Mouse (Mus musculus) thymus, postnatal 4 days (tissue): ENCODE results near the gene Fndc8.
A peak's percentile ranks its signal among the peaks of the same experiment; 100 is the strongest.
"Not testable (repeated sequence)": the region's sequence is repeated elsewhere in the genome, so short reads cannot be mapped to it uniquely, and the experiment has no call there.

Experiments used
- DNase-seq: peaks from one replicate; pipeline ENCODE4 v3.0.0; 2021

Fndc8 gene

DNA sequence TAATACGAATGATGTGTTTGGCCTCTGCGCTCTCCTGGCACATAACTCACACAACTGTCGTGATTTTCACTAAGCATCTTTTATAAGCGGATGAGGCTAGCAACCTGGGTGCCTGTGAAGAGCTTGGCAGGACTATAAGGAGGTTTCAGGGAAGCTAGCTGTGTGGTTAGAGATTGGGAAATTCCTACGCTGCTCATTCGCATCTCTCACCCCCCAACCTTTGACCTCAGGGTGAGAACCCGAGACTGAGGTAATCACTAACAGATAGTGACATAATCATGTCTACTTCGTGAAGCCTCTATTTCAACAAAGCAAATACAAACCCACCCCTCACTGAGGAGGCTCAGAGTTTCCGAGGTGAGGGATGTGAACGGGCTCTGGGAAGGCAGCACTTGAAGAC is 28.8 kb downstream of the Fndc8 start:
- no peak for DNase-seq

DNA sequence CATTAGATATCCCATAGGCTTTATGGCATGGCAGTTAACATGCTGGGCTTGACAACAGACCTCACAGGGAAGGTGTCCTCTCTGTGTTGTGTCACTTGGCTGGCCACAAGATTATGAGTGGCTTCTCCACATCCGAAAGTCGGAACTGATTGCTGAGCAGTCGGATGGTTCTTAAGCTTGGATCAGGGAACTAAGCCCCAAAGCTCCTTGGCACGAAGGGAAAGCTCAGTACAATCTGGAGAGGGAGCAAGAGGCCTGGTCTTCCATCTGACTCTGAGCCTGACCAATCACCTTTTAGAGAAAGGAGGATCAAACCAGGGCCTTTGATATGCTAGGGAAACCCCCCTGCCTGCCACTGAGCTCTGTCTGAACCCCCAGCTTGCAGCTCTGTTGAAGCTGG is 29.8 kb downstream of the Fndc8 start:
- DNase-seq: no peak

DNA sequence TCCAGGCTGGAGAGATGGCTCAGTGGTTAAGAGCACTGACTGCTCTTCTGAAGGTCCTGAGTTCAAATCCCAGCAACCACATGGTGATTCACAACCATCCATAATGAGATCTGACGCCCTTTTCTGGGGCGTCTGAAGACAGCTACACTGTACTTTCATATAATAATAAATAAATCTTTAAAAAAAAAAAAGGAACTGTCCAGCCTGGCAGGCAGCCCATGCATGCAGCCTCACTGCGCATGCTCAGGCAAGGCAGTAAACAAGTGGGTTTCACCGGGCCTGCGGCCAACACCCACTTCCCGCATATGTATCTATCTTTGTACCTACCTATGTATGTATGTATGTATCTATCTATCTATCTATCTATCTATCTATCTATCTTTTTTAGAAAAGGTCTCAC is 32.0 kb downstream of the Fndc8 start:
- DNase-seq: not testable (repeated sequence)

DNA sequence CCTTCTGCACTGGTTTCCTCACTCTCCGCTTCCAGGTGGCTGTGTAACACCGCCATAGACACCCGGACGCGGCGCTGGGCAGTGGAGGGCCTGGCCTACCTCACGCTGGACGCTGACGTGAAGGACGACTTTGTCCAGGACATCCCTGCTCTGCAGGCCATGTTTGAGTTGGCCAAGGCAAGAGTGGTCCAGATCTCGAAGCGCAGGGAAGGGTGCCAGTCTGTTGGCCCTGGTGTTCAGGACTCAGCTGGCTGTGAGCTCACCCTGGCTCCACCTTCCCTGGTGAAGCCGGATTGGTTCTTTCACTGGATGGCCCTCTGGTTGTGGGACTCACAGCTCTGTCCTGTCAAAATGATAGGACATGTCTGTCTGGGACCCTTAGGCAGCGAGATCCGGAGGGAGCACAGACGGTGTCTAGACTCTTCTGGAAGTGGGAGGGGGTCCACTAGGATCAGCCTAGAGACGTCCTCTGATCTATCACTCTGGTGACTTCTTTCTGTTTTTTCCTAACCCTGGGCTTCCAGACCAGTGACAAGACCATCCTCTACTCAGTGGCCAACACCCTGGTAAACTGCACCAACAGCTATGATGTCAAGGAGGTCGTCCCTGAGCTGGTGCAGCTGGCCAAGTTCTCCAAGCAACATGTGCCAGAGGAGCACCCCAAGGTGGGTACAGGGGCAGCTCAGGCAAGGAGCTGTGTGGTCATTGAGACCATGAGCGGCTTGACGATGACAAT is 37.1 kb downstream of the Fndc8 start:
- DNase-seq: no peak

DNA sequence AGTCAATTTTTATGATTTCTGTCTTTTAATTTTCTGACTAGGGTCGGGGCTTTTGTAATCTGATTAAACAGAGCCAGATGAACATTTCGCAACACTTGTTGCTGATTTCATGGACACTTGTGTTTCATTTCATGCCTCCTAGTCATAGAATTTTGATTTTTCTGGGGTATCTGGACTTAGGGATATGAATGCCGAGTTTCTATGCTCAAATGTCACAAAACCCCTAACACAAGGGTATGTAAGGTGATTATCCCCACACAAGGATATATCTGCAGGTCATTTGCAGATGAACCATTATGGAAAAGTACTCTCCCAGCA is 37.7 kb downstream of the Fndc8 start:
- no peak for DNase-seq

DNA sequence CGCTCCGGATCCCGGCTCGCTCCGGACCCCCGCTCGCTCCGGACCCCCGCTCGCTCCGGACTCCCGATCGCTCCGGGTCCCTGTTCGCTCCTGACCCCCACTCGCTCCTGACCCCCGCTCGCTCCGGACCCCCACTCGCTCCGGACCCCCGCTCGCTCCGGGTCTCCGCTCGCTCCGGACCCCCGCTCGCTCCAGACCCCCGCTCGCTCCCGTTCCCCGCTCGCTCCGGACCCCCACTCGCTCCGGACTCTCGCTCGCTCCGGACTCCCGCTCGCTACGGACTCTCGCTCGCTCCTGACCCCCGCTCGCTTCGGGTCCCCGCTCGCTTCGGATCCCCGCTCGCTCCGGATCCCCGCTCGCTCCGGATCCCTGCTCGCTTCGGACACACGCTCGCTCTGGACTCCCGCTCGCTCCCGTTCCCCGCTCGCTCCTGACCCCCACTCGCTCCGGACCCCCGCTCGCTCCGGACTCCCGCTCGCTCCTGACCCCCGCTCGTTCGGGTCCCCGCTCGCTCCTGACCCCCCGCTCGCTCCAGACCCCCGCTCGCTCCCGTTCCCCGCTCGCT is 38.5 kb downstream of the Fndc8 start:
- DNase-seq: not testable (repeated sequence)

DNA sequence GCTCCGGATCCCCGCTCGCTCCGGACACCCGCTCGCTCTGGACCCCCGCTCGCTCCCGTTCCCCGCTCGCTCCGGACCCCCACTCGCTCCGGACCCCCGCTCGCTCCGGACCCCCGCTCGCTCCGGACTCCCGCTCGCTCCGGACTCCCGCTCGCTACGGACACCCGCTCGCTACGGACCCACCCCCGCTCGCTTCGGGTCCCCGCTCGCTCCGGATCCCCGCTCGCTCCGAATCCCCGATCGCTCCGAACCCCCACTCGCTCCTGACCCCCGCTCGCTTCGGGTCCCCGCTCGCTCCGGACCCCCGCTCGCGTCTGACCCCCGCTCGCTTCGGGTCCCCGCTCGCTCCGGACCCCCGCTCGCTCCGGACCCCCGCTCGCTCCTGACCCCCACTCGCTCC is 39.2 kb downstream of the Fndc8 start:
- not testable (repeated sequence) for DNase-seq

DNA sequence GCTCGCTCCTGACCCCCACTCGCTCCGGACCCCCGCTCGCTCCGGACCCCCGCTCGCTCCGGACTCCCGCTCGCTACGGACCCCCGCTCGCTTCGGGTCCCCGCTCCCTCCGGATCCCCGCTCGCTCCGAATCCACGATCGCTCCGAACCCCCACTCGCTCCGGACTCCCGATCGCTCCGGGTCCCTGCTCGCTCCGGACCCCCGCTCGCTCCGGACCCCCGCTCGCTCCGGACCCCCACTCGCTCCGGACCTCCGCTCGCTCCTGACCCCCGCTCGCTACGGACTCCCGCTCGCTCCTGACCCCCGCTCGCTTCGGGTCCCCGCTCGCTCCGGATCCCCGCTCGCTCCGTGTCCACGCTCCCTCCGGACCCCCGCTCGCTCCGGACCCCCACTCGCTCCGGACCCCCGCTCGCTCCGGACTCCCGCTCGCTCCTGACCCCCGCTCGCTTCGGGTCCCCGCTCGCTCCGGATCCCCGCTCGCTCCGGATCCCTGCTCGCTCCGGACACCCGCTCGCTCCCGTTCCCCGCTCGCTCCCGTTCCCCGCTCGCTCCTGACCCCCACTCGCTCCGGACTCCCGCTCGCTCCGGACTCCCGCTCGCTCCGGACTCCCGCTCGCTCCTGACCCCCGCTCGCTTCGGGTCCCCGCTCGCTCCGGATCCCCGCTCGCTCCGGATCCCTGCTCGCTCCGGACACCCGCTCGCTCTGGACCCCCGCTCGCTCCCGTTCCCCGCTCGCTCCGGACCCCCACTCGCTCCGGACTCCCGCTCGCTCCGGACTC is 39.9 kb downstream of the Fndc8 start:
- DNase-seq: not testable (repeated sequence)

DNA sequence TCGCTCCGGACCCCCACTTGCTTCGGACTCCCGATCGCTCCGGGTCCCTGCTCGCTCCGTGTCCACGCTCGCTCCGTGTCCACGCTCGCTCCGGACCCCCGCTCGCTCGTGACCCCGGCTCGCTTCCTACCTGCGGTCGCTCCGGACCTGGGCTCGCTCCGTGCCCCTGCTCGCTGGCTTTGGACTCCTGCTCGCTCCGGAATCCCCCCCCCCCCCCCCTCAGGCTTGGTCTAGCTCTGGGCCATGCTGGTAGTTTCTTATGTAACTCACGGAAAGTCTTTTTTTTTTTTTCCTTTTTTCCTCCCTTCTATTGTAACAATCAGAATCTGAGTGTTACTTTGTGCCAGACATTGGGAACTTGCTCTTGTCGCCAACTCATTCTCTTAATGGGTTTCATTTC is 41.3 kb downstream of the Fndc8 start:
- no peak for DNase-seq

DNA sequence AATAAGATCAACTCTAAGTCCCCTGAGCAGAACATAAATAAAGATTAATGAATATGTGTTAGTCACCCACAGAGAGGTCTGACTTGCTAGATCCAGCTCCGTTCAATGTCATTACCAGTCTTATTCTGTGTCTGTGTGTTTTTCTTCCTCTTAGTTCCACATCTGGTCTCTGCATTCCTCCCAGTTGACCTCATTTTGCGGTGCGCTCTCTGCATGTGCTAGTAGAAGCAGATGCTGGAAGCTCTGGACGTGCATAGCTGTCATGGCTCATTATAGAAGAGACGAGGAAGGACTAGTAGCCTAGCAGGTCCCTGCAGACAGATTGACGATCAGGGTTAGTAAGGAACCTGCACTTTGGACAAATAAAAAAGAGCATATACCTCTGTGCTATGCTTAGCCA is 51.4 kb downstream of the Fndc8 start:
- DNase-seq: peak; percentile 60

DNA sequence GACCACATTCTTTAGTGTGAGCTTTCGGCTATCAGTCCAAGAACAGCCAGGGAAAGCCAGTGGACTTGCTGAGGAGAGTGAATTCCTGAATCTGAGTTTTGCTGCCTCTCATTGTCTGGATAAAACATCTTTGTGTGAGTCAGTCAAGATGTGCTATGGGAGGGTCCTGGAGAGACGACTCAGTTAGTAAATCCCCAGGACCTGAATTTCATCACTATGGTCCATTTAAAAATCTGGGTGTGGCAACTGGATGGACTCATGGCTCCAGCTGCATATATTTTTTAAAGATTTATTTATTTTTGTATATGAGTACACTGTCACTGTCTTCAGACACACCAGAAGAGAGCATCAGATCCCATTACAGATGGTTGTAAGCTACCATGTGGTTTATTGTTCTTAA is 53.7 kb downstream of the Fndc8 start:
- DNase-seq: no peak

DNA sequence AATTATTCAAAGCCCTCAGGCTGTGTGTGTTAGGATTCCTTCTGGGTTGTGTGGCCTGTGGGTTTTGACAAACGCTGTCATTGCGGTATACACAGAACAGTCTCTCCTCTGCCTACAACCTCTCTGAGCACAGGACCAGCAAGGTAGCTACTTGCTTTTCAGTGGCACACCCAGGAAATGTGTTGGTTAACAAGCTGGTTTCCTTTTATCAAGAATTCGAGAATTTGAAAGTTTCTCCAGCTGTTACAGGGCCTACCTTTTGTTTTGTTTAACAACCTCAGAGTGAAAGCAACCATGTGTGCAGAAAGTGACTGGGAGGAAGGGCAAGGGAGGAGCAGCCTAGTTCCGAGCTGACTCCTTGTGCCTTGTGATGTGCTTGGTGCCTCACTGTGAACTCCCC is 55.5 kb downstream of the Fndc8 start:
- peak; percentile 55 for DNase-seq

DNA sequence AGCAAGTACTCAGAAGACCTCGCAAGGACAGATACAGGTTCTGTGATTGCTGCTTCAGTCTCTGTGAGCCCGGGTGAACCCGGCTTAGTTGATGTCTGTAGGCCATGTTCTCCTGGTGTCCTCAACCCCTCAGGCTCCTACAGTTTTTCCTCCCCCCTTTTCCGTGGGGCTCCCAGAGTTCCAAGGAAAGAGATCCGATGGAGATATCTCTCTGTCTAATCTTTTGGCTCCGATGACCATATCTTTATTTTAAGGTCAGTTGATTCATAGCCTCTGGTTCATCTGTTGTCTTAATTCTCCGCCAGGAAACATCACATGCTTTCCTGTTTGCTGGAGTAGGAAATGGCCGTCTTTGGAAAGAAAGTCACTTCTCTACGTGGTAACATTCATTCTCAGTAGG is 57.1 kb downstream of the Fndc8 start:
- DNase-seq: no peak
